Mouse (Mus musculus) forebrain, embryonic 14.5 days (tissue): ENCODE data around the gene Txndc9. TPM values are rescaled to one million over a fixed set of nuclear protein-coding genes. Genes with fewer than 3 reads are reported as not detected.

Experiments used
- ATAC-seq: fragments of 200-750 bp; cut with Nextera tagmentation; 2 replicates; pipeline ENCODE4 v1.8.0; 2017; ENCODE audit warnings: mild to moderate bottlenecking, moderate library complexity
- DNase-seq: peaks from one replicate; pipeline ENCODE4 v3.0.0-alpha.2; 2015; ENCODE audit warnings: low spot score
- H3K27ac ChIP-seq: fragments of 300-500 bp; sonication (generic); 2 replicates; pipeline ENCODE4 v1.5.1; 2014; ENCODE audit warnings: low read depth, mild to moderate bottlenecking, control low read depth, low read length, moderate library complexity
- H3K27me3 ChIP-seq: fragments of 300-500 bp; sonication (generic); replicated peaks from 2 replicates; pipeline ENCODE4 v1.6.1; 2014; ENCODE audit warnings: low read length, control low read depth, mixed read lengths; ENCODE audit not compliant: control insufficient read depth, insufficient read depth
- H3K36me3 ChIP-seq: fragments of 300-500 bp; sonication (generic); 2 replicates; pipeline ENCODE4 v1.6.1; 2014; ENCODE audit warnings: low read length, control low read depth; ENCODE audit not compliant: control insufficient read depth, insufficient read depth
- H3K4me1 ChIP-seq: fragments of 300-500 bp; sonication (generic); 2 replicates; pipeline ENCODE4 v1.6.1; 2014; ENCODE audit warnings: antibody characterized with exemption, low read length, control low read depth; ENCODE audit not compliant: control insufficient read depth, insufficient read depth
- H3K4me2 ChIP-seq: fragments of 300-500 bp; sonication (generic); 2 replicates; pipeline ENCODE4 v1.6.1; 2014; ENCODE audit warnings: mild to moderate bottlenecking, control low read depth, low read length
- H3K4me3 ChIP-seq: fragments of 300-500 bp; sonication (generic); 2 replicates; pipeline ENCODE4 v1.5.1; 2014; ENCODE audit warnings: low read depth, low read length, control low read depth
- H3K9ac ChIP-seq: fragments of 300-500 bp; sonication (generic); 2 replicates; pipeline ENCODE4 v1.6.1; 2014; ENCODE audit warnings: mild to moderate bottlenecking, low read length, control low read depth, moderate library complexity
- H3K9me3 ChIP-seq: fragments of 300-500 bp; sonication (generic); replicated peaks from 2 replicates; pipeline ENCODE4 v1.6.1; 2016; ENCODE audit warnings: low read length, control low read depth, mixed read lengths; ENCODE audit not compliant: control insufficient read depth
- WGBS: fragments of 180-500 bp; shearing (Covaris S2); extraction: QIAGEN DNeasy Blood & Tissue Kit; methylation state at CpG from one replicate; pipeline ENCODE4 v1.1.7; 2014; 5-methylcytosine and 5-hydroxymethylcytosine counted together
- polyA plus RNA-seq: library from polyadenylated mRNA; unstranded; fragments of >200 nt; fragmentation: Nextera tagmentation; extraction: Ambion mirVana; gene quantifications from 2 replicates; pipeline ENCODE4 v1.2.1, GENCODE M21; 2014

The Txndc9 gene
- polyA plus RNA-seq, result 154 and 162 TPM in 2 replicates

GRCm38 (mm10) chr1:37997867-37998266, at the start of gene Txndc9, which contains the start of gene Eif5b:
Gene Txndc9 (minus strand): TSS chr1:37997893.
Gene Eif5b (plus strand): TSS chr1:37998010.
- Histone ChIP-seq H3K9me3 (no peaks in the 10 kb centered on the region), H3K4me1 (peaks cover 12% of the 10 kb centered on the region)
- WGBS, result under 1% methylated on average over 50 of the region's 50 CpGs

DNA sequence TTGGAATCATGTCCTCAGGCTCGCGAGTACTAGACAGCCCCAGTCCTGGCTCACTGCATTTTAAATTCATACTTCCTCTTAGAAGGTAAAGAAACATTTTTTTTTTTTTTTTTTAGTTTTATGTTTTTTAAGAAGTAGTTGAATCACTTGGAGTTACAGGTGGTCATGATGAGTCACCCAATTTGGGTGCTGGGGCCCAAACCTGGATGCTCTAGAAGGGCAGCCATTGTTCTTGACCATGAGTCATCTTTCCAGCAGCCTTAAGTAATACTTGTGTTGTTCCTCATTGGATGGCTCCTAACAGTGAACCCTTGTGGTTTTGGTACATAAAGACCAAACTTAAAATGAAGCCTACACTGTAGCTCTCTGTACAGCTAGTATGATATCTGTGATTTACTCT, 41.2 kb upstream of the Txndc9 start:
- no peak overlapping the region for H3K9ac ChIP-seq
- 98% methylated on average over 2 of the region's 2 CpGs for WGBS
- H3K27me3 ChIP-seq, result no peaks in the 10 kb centered on the region
- H3K4me2 ChIP-seq, result no peak overlapping the region
- no peak for DNase-seq
- ATAC-seq, result no peak
- no peaks in the 10 kb centered on the region for H3K9me3 ChIP-seq
- peaks cover 80% of the 10 kb centered on the region for H3K36me3 ChIP-seq
- H3K4me3 ChIP-seq, result no peak overlapping the region
- no peaks in the 10 kb centered on the region for H3K4me1 ChIP-seq
- no peak overlapping the region for H3K27ac ChIP-seq

More at GRCm38 (mm10) chr1:37997867-37998266, at the start of gene Txndc9, which contains the start of gene Eif5b:
- Histone ChIP-seq H3K36me3 (peaks cover 27% of the 10 kb centered on the region), H3K4me3 (peak within 1 kb of the TSS; percentile 92), H3K4me2 (peak within 1 kb of the TSS; percentile 89), H3K27me3 (no peaks in the 10 kb centered on the region), H3K9ac (peak within 1 kb of the TSS; percentile 89), H3K27ac (peak within 1 kb of the TSS; percentile 94)
- ATAC-seq, result peak; percentile 91
- peak; percentile 97 for DNase-seq

- Histone ChIP-seq H3K4me1 (no peaks in the 10 kb centered on the region), H3K4me2 (no peak overlapping the region), H3K27me3 (no peaks in the 10 kb centered on the region), H3K9me3 (no peaks in the 10 kb centered on the region), H3K9ac (no peak overlapping the region), H3K27ac (no peak overlapping the region), H3K4me3 (no peak overlapping the region), H3K36me3 (peaks cover 85% of the 10 kb centered on the region)
- ATAC-seq, result no peak
- DNase-seq, result no peak
- WGBS, result 88% methylated on average over 5 of the region's 5 CpGs
These were observed 39.7 kb upstream of the Txndc9 start for GRCm38 (mm10) chr1:38037375-38037774.

GRCm38 (mm10) chr1:38035521-38035920, 37.8 kb upstream of the Txndc9 start:
- H3K4me2 ChIP-seq, result no peak overlapping the region
- no peak overlapping the region for H3K4me3 ChIP-seq
- ATAC-seq (no peak), DNase-seq (no peak)
- peaks cover 77% of the 10 kb centered on the region for H3K36me3 ChIP-seq
- no peak overlapping the region for H3K9ac ChIP-seq
- no peaks in the 10 kb centered on the region for H3K4me1 ChIP-seq
- H3K27me3 ChIP-seq, result no peaks in the 10 kb centered on the region
- 89% methylated on average over 4 of the region's 4 CpGs for WGBS
- H3K9me3 ChIP-seq, result no peaks in the 10 kb centered on the region
- no peak overlapping the region for H3K27ac ChIP-seq

DNA sequence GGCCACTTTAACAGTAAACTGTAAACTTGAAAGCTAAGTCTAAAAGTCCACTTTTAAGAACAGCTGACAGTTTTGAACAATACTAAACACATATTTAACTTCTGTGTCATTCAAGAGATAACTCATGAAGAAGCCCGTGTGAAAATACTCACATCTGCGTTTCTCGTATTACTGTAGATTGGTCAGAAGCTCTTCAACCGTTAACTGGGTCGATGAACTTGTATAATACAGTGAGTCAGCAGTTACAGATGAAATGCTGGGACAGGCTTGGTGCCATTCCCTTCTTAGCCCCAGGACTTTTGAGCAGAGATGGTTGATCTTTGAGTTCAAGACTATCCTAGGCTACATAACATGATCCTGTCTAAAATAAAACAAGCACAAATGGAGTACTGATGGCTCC, 33.7 kb upstream of the Txndc9 start:
- no peak overlapping the region for H3K27ac ChIP-seq
- ATAC-seq, result no peak
- no peaks in the 10 kb centered on the region for H3K27me3 ChIP-seq
- DNase-seq, result no peak
- no peaks in the 10 kb centered on the region for H3K4me1 ChIP-seq
- peaks cover 45% of the 10 kb centered on the region for H3K36me3 ChIP-seq
- 95% methylated on average over 5 of the region's 5 CpGs for WGBS
- H3K4me2 ChIP-seq, result no peak overlapping the region
- no peak overlapping the region for H3K9ac ChIP-seq
- H3K9me3 ChIP-seq, result no peaks in the 10 kb centered on the region
- H3K4me3 ChIP-seq, result no peak overlapping the region

GRCm38 (mm10) chr1:38027301-38027700, 29.6 kb upstream of the Txndc9 start:
- no peak for DNase-seq
- Histone ChIP-seq H3K9ac (no peak overlapping the region), H3K4me1 (no peaks in the 10 kb centered on the region), H3K4me3 (no peak overlapping the region), H3K27me3 (no peaks in the 10 kb centered on the region), H3K9me3 (no peaks in the 10 kb centered on the region), H3K27ac (no peak overlapping the region), H3K36me3 (peaks cover 34% of the 10 kb centered on the region), H3K4me2 (no peak overlapping the region)
- ATAC-seq, result no peak
- 91% methylated on average over 7 of the region's 7 CpGs for WGBS

DNA sequence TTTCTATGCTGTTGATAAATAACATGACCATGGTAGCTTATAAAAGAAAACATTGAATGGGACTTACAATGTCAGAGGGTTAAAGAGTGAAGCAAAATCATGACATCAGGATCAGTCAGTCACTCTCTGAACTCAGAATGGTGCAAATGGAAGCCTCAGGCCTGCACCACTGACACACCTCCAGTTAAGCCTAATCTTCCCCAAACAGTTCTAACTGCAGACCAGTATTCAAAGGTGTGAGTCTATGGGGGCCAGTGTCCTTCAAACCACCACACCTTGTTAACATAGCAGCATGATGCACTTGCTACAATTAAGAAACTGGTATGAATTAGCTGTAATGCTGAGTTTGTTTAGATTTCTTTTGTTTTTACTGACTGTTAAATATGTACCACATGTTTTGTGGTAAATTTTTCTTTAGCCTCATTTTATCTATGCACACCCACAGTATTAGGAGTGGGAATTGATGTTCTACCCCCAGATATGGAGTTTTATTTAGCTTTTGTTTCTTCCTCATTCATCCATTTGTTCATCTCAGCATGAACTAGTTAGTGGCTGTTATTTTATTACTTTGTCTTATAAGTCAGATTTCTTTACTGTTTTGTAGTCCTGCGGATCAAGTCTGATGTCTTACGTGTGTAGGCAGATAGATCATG, 17.0 kb upstream of the Txndc9 start:
- Histone ChIP-seq H3K9ac (no peak overlapping the region), H3K4me3 (no peak overlapping the region)
- 90% methylated on average over 2 of the region's 2 CpGs for WGBS

DNA sequence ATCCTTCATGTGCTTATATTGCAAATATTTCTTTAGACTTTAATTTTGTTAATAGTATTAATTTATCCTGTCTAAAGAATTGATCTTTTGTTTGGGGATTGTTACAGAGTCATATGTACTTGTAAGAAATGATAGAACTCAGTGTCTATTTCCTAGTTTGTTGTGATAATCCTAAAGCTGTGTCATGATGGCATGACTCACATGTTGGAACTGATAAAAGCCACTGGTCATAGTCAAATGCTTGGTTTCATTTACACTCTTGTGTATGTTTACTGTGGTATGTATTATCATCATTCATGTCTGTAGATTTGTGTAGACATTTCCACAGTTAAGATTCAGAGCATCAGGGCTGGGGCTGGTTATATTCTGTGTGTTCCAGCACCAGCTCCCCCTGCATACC, 14.8 kb upstream of the Txndc9 start:
- no peak overlapping the region for H3K27ac ChIP-seq
- no peak overlapping the region for H3K4me3 ChIP-seq
- H3K9me3 ChIP-seq, result no peaks in the 10 kb centered on the region
- ATAC-seq (no peak), DNase-seq (no peak)
- no peaks in the 10 kb centered on the region for H3K4me1 ChIP-seq
- no peaks in the 10 kb centered on the region for H3K36me3 ChIP-seq
- no peaks in the 10 kb centered on the region for H3K27me3 ChIP-seq
- H3K9ac ChIP-seq, result no peak overlapping the region
- H3K4me2 ChIP-seq, result no peak overlapping the region

More for the DNA sequence above, 17.0 kb upstream of the Txndc9 start:
- Histone ChIP-seq H3K36me3 (peaks cover 16% of the 10 kb centered on the region), H3K27me3 (no peaks in the 10 kb centered on the region), H3K9me3 (no peaks in the 10 kb centered on the region), H3K27ac (no peak overlapping the region), H3K4me1 (no peaks in the 10 kb centered on the region), H3K4me2 (no peak overlapping the region)
- ATAC-seq, result no peak
- no peak for DNase-seq

DNA sequence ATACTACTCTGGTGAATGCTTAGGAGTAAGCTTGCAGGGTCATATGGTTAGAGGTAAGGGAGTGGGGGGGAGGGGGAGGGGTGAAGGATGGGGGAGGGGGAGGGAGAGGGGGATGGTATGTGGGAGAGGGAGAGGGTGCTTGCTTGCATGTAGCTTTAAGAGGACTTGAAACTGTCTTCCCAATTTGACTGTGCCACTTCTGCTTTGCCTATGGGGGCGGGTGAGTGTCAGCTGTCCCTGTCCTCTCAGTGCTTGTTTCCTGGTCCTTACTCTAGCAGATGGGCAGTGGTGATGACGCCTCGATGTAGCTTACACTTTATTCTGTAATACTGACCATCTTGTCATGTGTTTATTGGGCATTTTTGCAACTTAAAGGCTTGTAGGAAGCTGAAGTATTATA, 14.4 kb upstream of the Txndc9 start:
- Histone ChIP-seq H3K9ac (no peak overlapping the region), H3K9me3 (no peaks in the 10 kb centered on the region), H3K27ac (no peak overlapping the region), H3K36me3 (no peaks in the 10 kb centered on the region), H3K4me3 (no peak overlapping the region), H3K4me1 (no peaks in the 10 kb centered on the region), H3K27me3 (no peaks in the 10 kb centered on the region), H3K4me2 (no peak overlapping the region)
- 88% methylated on average over 3 of the region's 3 CpGs for WGBS
- ATAC-seq (no peak), DNase-seq (no peak)
